Mouse (Mus musculus) testis, adult 2 months (tissue): Measurements from ENCODE around the gene Tspan11. TPM values are rescaled to one million over a fixed set of nuclear protein-coding genes. Genes with fewer than 3 reads are reported as not detected.
A peak's percentile ranks its signal among the peaks of the same experiment; 100 is the strongest.

ENCODE experiments used
- H3K27ac ChIP-seq: fragments of 200-500 bp; 2 replicates; pipeline ENCODE4 v1.5.1; 2012; ENCODE audit warnings: low read depth, low read length; ENCODE audit not compliant: control insufficient read depth, insufficient read depth
- H3K27me3 ChIP-seq: fragments of 200-500 bp; 2 replicates; pipeline ENCODE4 v1.6.1; 2012; ENCODE audit warnings: mild to moderate bottlenecking, low read length, moderate library complexity; ENCODE audit not compliant: control insufficient read depth, insufficient read depth
- H3K36me3 ChIP-seq: fragments of 200-500 bp; 2 replicates; pipeline ENCODE4 v1.6.1; 2012; ENCODE audit warnings: mild to moderate bottlenecking, low read length; ENCODE audit not compliant: control insufficient read depth, insufficient read depth
- H3K4me1 ChIP-seq: fragments of 200-500 bp; 2 replicates; pipeline ENCODE4 v1.6.1; 2012; ENCODE audit warnings: low read length; ENCODE audit not compliant: control insufficient read depth, insufficient read depth
- H3K4me3 ChIP-seq: fragments of 200-500 bp; 2 replicates; pipeline ENCODE4 v1.5.1; 2012; ENCODE audit warnings: low read depth, mild to moderate bottlenecking, low read length, moderate library complexity, mixed read lengths; ENCODE audit not compliant: control insufficient read depth
- CTCF ChIP-seq: fragments of 200-500 bp; IDR thresholded peaks from 2 replicates; pipeline ENCODE4 v1.5.1; 2012; ENCODE audit warnings: low read depth, mild to moderate bottlenecking, inconsistent platforms, low read length, moderate library complexity; ENCODE audit not compliant: control insufficient read depth, insufficient read depth, insufficient replicate concordance
- POLR2A ChIP-seq: fragments of 200-500 bp; IDR thresholded peaks from 2 replicates; pipeline ENCODE4 v1.6.1; 2012; ENCODE audit warnings: low read depth, mild to moderate bottlenecking, inconsistent platforms, low read length, moderate library complexity; ENCODE audit not compliant: control insufficient read depth
- polyA plus RNA-seq: library from polyadenylated mRNA; depleted of rRNA; stranded (reverse); fragments of >200 nt; gene quantifications from 2 replicates; pipeline ENCODE4 v1.2.3, GENCODE M21; 2012

The Tspan11 gene
- polyA plus RNA-seq, 1 experiment, result 0.75 TPM

DNA sequence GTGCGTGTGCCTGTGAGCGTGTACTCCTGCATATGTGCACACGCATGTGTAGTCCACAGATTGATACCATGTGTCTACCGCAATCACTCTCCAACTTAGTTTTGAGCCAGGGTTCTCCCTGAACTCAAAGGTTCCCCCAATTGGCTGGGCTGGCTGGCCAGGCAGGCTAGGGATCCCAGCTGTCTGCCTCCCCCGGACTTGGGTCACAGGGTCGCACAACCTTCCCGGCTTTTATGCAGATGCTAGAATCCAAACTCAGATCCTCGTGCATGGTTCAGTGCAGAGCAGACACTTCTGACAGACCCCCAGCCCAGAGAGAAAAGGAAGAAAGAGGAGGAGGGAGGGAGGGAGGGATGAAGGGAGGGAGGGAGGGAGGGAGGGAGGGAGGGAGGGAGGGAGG is 18.8 kb upstream of the Tspan11 start:
- no peaks in the 10 kb centered on the region for H3K4me1 ChIP-seq
- no peaks in the 10 kb centered on the region for H3K36me3 ChIP-seq
- no peak overlapping the region for H3K4me3 ChIP-seq
- H3K27ac ChIP-seq, result no peak overlapping the region
- H3K27me3 ChIP-seq, result no peaks in the 10 kb centered on the region
- TF ChIP-seq POLR2A (no peak), CTCF (no peak)

DNA sequence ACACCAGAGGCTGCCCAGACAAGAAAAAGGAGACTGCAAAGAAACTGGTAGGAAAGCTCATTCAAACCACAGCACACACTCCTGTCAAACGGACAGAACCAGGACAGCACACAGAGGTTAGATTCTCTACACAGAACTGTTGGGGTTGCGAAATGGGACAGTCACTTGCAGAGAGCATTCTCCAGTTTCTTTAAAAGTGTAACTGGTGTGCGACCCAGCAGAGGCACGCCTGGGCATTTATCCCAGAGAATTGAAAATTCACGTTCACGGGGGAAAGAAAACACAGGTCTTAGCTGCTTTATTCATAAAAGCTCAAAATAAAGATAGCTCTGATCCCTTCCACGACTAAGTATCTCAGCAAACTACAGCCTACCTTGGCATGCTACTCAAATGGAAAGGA is 18.3 kb upstream of the Tspan11 start:
- no peak for TF ChIP-seq POLR2A
- no peak for TF ChIP-seq CTCF
- H3K27ac ChIP-seq, result no peak overlapping the region
- no peaks in the 10 kb centered on the region for H3K4me1 ChIP-seq
- no peaks in the 10 kb centered on the region for H3K36me3 ChIP-seq
- H3K4me3 ChIP-seq, result no peak overlapping the region
- no peaks in the 10 kb centered on the region for H3K27me3 ChIP-seq

DNA sequence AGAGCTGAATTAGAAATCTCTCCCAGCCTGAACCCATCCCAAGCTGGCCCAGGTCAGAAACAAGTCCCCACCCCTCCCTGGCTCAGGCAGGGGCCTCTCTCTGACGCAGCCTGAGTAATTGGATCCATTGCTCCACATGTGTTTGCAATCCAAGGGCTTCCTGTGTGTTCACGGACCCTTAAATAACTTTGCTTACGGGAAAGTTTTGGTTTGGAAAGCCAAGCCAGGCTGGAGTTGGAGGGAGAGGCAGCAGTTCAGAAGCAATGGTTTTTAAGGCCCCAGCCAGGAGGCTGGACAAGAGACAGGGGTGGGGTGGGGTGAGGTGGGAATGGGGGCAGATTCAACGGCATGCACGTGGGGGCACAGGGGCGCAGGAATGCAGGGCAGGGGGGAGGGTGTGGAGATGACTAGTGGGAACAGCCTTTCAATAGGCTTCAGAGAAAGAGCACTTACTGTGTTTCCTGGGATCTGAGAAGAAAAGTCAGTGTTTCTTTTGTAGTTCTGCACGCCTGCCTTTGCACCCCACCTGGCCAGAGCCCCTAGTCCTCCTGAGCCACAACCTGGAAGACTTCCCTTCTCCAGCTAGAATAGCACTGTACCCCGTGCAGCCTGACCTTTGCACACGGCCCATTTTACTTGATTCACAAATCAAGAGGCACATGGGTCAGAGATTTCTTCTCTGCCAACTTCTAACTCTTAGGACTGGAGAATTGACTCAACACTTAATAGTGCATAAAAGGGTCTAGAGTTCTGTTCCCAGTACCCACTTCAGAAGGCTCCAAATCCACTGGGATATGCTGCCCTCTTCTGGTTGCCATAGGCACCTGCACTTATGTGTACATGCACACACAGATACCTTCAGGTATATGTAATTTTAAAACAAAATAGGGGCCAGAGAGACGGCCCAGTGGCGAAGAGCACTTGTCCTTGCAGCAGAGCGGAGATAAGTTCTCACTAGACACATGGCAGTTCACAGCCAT is 16.8 kb upstream of the Tspan11 start:
- Histone ChIP-seq H3K27me3 (no peaks in the 10 kb centered on the region), H3K4me3 (no peak overlapping the region), H3K36me3 (no peaks in the 10 kb centered on the region), H3K27ac (no peak overlapping the region), H3K4me1 (no peaks in the 10 kb centered on the region)
- TF ChIP-seq POLR2A (no peak), CTCF (no peak)

DNA sequence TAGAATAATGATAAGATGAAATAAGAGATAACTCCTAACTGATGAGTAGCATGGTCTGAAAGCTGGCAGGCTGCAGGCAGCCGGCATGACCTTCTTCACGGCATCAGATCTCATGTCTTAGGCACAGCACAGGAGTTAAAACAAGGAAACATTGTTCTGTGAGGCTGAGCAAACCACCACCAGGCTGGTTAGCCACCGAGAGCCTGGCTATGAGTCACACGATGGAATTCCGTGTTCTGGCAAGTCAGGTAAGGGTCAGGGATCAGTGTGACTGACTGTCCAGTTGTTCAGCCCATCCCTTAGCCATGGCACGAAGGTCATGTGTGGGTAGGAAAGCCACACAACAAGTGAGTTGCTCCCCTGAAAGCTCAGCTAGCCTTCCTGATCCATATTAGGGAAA is 16.0 kb upstream of the Tspan11 start:
- Histone ChIP-seq H3K4me1 (no peaks in the 10 kb centered on the region), H3K36me3 (no peaks in the 10 kb centered on the region), H3K27ac (no peak overlapping the region), H3K4me3 (no peak overlapping the region), H3K27me3 (no peaks in the 10 kb centered on the region)
- TF ChIP-seq POLR2A, result no peak

DNA sequence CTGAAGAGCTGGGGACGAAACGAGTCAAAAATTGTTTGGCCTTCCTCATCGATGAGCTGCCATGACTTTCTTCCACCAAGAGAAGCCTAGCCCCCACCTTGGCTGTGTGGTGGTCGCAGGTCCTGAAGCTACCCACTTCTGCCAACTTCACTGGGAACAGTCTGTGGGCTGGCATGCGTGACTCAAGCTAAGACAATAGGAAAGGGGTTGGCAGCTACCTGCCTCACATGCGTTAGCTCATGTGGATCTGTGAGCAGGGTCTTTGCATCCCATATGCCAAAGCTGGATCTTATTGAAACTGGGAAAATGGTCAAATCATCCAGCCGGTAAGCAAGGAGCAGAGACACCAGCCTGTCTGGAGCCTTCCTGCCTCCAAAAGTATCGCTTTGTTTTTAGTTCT is 14.8 kb upstream of the Tspan11 start:
- no peaks in the 10 kb centered on the region for H3K4me1 ChIP-seq
- no peak overlapping the region for H3K27ac ChIP-seq
- no peak for TF ChIP-seq CTCF
- TF ChIP-seq POLR2A, result no peak

DNA sequence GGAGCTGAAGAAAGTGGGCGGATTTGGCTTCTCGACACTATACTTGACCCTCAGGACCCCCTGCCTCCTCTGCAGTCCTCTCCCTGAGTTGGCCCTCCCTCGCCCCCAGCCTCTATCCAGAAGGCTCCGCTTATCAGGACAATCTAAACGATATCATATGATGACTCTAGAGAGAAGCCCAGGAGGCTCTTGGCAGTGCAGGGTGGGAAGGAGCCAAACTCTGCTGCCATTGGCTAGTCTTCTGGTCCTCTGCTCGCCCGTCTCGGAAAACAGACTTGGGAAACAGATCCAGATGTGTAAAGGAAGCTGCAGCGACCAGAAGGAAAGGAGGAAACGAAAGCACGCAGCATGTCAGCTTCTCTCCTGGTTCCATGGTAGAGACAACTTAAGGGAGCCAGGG is 11.5 kb upstream of the Tspan11 start:
- Histone ChIP-seq H3K27ac (no peak overlapping the region), H3K4me3 (no peak overlapping the region), H3K27me3 (no peaks in the 10 kb centered on the region), H3K4me1 (no peaks in the 10 kb centered on the region), H3K36me3 (no peaks in the 10 kb centered on the region)
- no peak for TF ChIP-seq CTCF
- TF ChIP-seq POLR2A, result no peak

More for the DNA sequence above, 14.8 kb upstream of the Tspan11 start:
- Histone ChIP-seq H3K27me3 (no peaks in the 10 kb centered on the region), H3K36me3 (no peaks in the 10 kb centered on the region), H3K4me3 (no peak overlapping the region)

DNA sequence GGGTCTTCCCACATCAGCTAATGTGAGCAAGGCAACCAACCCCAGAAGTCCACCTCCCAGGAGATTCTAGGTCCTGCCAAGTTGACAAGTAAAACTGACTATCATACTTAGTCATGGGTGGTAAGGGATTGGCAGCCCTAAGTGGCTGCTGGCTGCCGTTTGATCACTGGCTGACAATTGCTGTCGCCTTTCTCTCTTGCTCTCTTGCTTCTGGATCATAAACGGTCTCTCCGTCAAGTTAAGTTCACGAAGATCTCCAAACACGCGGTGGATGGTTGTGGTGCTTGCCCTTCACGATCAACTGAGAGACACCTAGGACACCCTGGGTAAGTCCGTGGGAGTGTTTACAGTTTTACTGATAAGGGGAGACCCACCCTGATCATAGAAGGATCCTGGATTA is 11.0 kb upstream of the Tspan11 start:
- Histone ChIP-seq H3K27ac (peak overlapping the region; percentile 35), H3K4me3 (no peak overlapping the region)

DNA sequence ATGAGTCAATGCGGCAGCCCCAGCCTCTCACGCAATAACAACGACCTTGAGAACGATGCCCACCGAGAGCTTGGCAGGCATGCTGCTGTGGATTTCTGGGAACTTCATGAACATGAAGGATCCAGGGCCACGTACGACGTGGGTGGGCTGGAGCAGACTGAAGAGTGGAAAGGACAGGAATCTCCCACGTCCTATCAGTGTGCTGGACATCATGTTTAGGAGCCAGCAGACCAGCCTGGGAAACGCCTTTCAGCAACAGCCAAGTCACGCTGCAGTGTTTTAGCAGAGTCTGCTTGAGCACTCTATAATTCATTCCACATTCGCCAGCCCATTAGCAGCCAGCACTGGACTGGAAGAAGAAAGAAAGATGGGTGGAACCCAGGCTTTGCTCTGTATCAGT is 10.4 kb upstream of the Tspan11 start:
- H3K27me3 ChIP-seq, result no peaks in the 10 kb centered on the region
- H3K4me1 ChIP-seq, result no peaks in the 10 kb centered on the region
- TF ChIP-seq CTCF (no peak), POLR2A (no peak)
- H3K27ac ChIP-seq, result no peak overlapping the region
- H3K4me3 ChIP-seq, result no peak overlapping the region
- no peaks in the 10 kb centered on the region for H3K36me3 ChIP-seq

More for the DNA sequence above, 11.0 kb upstream of the Tspan11 start:
- Histone ChIP-seq H3K27me3 (no peaks in the 10 kb centered on the region), H3K4me1 (no peaks in the 10 kb centered on the region), H3K36me3 (no peaks in the 10 kb centered on the region)
- TF ChIP-seq CTCF (no peak), POLR2A (no peak)
